In genomic region chr12:31244691-31245090, GRCm38 (mm10) we compare ENCODE assay signal across 38 mouse cellular contexts. TPM values are rescaled to one million over a fixed set of nuclear protein-coding genes. Genes with fewer than 3 reads are reported as not detected.
"Had no signal": no experiment of that assay in that cellular context is flagged by ENCODE, and none has a peak within 500 bp of the region (broad histone marks: within the 10 kb centered on the region; RNA-seq: fewer than 3 reads in every experiment).

No protein-coding gene starts in this region.

- H3K27ac ChIP-seq: embryonic facial prominence, embryonic 10.5 days; embryonic facial prominence, embryonic 12.5 days; embryonic facial prominence, embryonic 13.5 days; embryonic facial prominence, embryonic 15.5 days; forebrain, embryonic 10.5 days; forebrain, embryonic 12.5 days; forebrain, embryonic 13.5 days; forebrain, embryonic 15.5 days; gastrocnemius, adult 2 months; heart, adult 2 months had no signal

- H3K27me3 ChIP-seq: embryonic facial prominence, embryonic 12.5 days; embryonic facial prominence, embryonic 13.5 days; embryonic facial prominence, embryonic 15.5 days; forebrain, embryonic 12.5 days; forebrain, embryonic 13.5 days; forebrain, embryonic 15.5 days had no signal

- H3K36me3 ChIP-seq: embryonic facial prominence, embryonic 10.5 days; embryonic facial prominence, embryonic 12.5 days; embryonic facial prominence, embryonic 13.5 days; embryonic facial prominence, embryonic 15.5 days; forebrain, embryonic 10.5 days; forebrain, embryonic 12.5 days; forebrain, embryonic 15.5 days had no signal

- H3K4me1 ChIP-seq: embryonic facial prominence, embryonic 13.5 days; embryonic facial prominence, embryonic 15.5 days; forebrain, embryonic 12.5 days; forebrain, embryonic 13.5 days; forebrain, embryonic 15.5 days had no signal

- H3K9ac ChIP-seq: embryonic facial prominence, embryonic 12.5 days; embryonic facial prominence, embryonic 13.5 days; embryonic facial prominence, embryonic 15.5 days; forebrain, embryonic 12.5 days; forebrain, embryonic 13.5 days; forebrain, embryonic 15.5 days; forebrain, postnatal 0 days had no signal

- H3K4me2 ChIP-seq: embryonic facial prominence, embryonic 12.5 days; embryonic facial prominence, embryonic 13.5 days; embryonic facial prominence, embryonic 15.5 days; forebrain, embryonic 12.5 days; forebrain, embryonic 13.5 days; forebrain, embryonic 15.5 days had no signal

- H3K9me3 ChIP-seq: embryonic facial prominence, embryonic 10.5 days; embryonic facial prominence, embryonic 12.5 days; embryonic facial prominence, embryonic 13.5 days; embryonic facial prominence, embryonic 15.5 days; forebrain, embryonic 10.5 days; forebrain, embryonic 12.5 days; forebrain, embryonic 13.5 days; forebrain, embryonic 15.5 days had no signal

- DNase-seq: cerebellum, adult 2 months; cerebellum, adult 8-10 months; cerebellum, adult 9-10 months; cerebellum, adult 9-11 months; cerebellum, postnatal 14 days; cerebellum, postnatal 25 days; cerebellum, postnatal 36 days; embryo, embryonic 11 days; forebrain, postnatal 0 days; gastrocnemius, adult 2 months; gastrocnemius, postnatal 10 days; gastrocnemius, postnatal 14 days; gastrocnemius, postnatal 25 days; gastrocnemius, postnatal 36 days; heart, adult 18-20 months; heart, adult 2 months had no signal

- H3K4me3 ChIP-seq: embryonic facial prominence, embryonic 10.5 days; embryonic facial prominence, embryonic 12.5 days; embryonic facial prominence, embryonic 13.5 days; embryonic facial prominence, embryonic 15.5 days; erythroblast, embryonic 14.5 days; forebrain, embryonic 10.5 days; forebrain, embryonic 12.5 days; forebrain, embryonic 13.5 days; forebrain, embryonic 15.5 days; gastrocnemius, adult 2 months; heart, adult 2 months had no signal

- ATAC-seq: forebrain, embryonic 13.5 days; forebrain, embryonic 14.5 days; forebrain, embryonic 15.5 days; forebrain, embryonic 16.5 days; forebrain, postnatal 0 days had no signal

RNA-seq across cellular contexts. Expression of gene Gm6993, which starts 4.1 kb away (rescaled TPM):
- total RNA-seq: common myeloid progenitor, adult 5-6 weeks; forebrain, postnatal 0 days; gastrocnemius, adult 18-20 months; gastrocnemius, adult 2 months; gastrocnemius, adult 8-10 months; gastrocnemius, postnatal 10 days; gastrocnemius, postnatal 14 days; gastrocnemius, postnatal 25 days; gastrocnemius, postnatal 36 days; gastrocnemius, postnatal 4 days; granulocyte monocyte progenitor cell, adult 5-6 weeks; heart, adult 18-20 months; heart, adult 2 months had no signal
- polyA plus RNA-seq: cerebellum, adult 2 months; cortical plate, adult 2 months; embryonic facial prominence, embryonic 10.5 days; embryonic facial prominence, embryonic 11.5 days; embryonic facial prominence, embryonic 12.5 days; embryonic facial prominence, embryonic 13.5 days; embryonic facial prominence, embryonic 14.5 days; embryonic facial prominence, embryonic 15.5 days; erythroblast, embryonic 14.5 days; forebrain, embryonic 10.5 days; forebrain, embryonic 11.5 days; forebrain, embryonic 12.5 days; forebrain, embryonic 13.5 days; forebrain, embryonic 14.5 days; forebrain, embryonic 15.5 days; forebrain, embryonic 16.5 days; forebrain, postnatal 0 days; frontal cortex, adult 2 months; gonadal fat pad, adult 2 months; heart, adult 2 months had no signal

RNA-seq across cellular contexts. Expression of gene Lamb1, which starts 20.3 kb away (rescaled TPM):
- total RNA-seq: granulocyte monocyte progenitor cell, adult 5-6 weeks had no signal
